Mouse (Mus musculus): ENCODE measurements around the gene A3galt2.
A peak's percentile ranks its signal among the peaks of the same experiment; 100 is the strongest.

The A3galt2 gene

DNA sequence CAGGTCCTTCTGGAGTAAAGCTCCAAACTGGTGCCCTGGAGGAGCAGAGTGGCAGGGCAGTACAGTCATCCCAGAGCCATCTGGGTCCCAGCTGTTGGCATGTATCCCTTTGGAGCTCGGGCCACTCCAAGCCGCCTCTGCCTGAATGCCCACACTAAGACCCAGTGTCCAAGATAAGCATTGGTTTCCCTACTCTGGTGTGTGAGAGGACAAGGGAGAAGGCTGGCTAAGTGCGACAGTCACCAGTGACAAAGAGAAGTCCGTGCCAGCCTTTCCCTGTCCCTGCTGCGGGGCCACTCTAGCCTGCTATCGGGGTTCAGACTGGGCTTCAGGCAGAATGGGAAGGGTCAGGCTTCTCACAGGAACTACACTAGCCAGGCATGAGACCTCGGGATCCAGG, 736 bp downstream of the A3galt2 start:
- DNase-seq (ENCODE audit: low read depth, low spot score) = no peak

DNA sequence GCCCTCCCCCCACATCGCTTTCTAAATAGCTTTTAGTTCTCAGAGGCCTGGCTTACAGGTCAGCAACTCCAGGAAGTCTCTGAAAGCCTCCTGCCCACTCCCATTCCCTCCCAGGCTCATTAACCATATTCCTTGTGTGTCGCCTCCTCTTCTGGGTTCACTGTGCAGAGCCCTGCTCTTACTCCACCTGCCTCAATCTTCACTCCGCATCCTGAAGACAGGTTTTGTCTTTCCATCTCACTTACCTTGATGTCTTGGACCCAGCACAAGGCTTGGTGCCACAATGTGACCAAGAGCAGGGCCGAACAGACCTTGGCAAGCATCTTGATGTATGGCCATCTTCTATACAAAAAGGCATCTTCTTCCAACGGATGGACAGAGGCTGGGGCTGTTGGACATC, 4.0 kb downstream of the A3galt2 start:
- DNase-seq (ENCODE audit: low read depth, low spot score) = no peak

DNA sequence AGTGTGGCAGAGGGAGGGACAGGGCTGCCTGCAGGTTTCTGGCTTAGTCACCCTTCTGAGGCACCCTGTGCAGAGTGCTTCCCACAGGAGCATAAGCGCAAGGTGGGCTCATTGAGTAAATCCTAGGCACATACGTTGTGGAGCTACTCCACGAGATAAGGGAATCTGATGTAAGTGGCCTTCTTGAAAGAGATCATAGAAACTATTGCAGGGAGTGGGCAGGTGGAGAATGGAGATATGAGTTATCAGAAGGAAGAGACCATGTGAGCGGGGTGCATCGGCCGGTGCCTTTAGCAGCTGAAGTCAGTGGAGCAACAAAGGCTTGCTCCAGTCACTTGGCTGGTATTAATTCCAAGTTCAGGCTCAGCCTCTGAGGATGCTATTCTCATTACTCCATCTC, 4.9 kb downstream of the A3galt2 start:
- DNase-seq (ENCODE audit: low read depth, low spot score) = no peak

DNA sequence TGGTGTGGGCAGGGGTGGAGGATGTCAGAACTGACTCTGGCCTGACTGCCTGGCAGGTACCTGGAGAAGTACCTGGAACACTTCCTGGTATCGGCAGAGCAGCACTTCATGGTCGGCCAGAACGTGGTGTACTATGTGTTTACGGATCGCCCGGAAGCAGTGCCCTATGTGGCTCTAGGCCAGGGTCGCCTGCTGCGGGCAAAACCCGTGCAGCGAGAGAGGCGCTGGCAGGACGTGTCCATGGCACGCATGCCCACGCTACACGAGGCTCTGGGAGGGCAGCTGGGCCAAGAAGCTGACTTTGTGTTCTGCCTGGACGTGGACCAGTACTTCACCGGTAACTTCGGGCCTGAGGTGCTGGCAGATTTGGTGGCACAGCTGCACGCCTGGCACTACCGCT, 11.8 kb downstream of the A3galt2 start:
- no peak for DNase-seq (ENCODE audit: low read depth, low spot score)

DNA sequence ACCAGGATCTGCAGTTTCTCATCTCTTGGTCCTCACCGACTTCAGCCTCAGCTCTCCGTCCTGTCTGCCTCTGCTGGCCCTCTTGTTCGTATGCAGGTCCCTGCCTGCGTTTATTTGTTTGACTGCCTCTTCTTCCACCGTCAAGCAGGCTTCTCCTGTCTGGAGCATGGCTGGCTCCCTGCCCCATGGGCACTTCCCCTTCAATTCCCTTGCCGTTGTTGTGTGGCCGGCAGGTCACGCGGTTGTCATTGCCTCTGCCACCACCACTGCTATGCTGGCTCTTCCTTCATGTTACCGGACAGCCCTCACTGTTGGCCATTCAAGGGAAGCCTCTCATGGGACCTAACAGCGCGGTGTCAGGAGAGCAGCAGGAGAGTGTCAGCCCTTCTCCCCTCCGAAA, 13.0 kb downstream of the A3galt2 start:
- DNase-seq (ENCODE audit: low read depth, low spot score) = no peak

DNA sequence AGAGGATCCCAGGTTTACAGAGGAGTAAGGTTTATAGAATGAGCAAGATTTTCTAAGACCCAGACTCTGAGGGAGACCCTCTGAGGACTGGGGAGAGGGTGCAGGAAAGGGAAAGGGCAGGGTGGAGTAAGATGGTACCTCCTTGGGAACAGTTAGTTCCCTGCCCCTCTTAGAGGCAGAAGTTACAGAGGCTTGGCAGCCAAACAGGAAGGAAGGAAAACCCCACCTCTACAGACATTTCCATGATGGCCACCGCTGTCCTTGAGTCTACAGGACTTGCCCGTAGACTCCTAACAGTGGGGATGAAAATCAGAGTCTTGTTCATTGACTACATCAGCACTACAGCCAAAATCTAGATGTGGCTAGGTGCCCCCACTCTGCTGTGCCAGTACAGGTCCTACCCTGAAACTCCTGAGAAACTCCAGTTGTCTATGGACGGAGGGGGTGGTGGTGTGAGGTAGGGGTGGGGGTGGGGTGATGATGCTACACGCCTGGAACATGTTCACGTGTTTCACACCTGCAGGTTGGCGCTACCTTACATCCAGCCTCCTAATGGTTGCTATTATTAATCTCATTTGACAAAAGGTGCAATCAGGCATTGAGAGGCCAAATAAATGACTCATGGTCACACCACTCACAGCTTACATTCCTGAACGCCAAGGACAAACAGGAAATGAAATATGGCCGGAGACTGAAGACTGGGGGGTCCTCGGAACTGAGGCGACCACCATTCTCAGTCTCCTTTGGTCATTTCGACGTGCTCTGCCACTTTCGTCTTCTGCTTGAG, 14.6 kb downstream of the A3galt2 start:
- no peak for DNase-seq (ENCODE audit: low read depth, low spot score)

DNA sequence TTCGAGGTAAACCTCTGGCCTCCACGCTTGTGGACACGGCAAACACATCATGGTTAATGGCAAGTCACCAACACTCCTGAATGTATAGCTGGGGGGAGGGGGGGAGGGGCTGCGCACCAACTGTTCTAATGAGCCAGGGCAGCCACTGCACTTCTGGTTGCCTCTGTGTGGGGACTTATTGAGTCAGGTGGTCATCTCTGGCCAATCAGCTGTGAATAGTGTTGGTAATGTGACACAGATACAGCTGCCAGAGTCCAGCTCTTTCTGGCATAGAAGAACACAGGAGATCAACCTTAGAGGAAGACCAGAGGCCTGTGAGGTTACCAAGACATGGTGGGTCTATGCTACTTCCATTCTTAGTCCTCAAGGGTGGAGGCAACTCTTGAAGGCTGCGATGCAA, 15.5 kb downstream of the A3galt2 start:
- no peak for DNase-seq (ENCODE audit: low read depth, low spot score)

DNA sequence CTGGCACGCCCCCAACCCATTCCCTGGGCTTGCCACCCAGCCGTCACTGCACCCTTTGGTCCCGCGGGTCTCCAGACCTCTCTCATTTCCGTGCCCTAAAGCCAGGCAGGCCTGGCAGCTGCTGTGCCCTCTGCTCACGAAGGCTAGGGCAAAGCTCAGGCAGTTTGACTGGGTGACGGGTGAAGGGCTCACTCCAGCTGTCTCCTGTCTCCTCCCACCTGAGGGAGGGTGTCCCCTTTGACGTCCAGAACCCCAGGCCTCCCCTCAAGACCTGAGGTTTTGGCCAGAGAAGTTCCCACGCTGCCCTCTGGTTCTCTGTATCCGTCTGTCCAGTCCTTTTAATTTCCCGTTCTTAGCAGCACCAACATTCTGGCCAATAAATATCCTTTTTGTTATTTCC, 18.7 kb downstream of the A3galt2 start:
- no peak for DNase-seq (ENCODE audit: low read depth, low spot score)

DNA sequence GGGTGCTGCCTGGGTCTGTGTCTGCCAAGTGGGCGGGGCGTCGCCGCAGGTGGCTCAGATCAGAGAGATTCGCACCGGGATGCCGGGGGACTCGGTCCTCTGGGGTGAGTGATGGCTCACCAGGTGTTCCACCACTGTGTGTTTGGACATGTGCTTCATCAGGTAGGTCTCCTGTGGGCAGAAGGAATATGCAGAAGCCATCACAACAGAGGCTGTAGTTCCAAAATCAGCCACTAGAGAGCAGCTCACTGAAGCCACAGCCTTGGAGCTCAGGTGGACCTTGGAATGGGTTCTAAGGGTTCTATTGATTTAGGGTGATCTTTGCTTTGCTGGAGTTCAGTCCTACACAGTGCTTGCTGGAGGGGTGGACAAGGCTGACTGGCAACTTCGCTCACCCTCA, 19.3 kb downstream of the A3galt2 start:
- no peak for DNase-seq (ENCODE audit: low read depth, low spot score)

DNA sequence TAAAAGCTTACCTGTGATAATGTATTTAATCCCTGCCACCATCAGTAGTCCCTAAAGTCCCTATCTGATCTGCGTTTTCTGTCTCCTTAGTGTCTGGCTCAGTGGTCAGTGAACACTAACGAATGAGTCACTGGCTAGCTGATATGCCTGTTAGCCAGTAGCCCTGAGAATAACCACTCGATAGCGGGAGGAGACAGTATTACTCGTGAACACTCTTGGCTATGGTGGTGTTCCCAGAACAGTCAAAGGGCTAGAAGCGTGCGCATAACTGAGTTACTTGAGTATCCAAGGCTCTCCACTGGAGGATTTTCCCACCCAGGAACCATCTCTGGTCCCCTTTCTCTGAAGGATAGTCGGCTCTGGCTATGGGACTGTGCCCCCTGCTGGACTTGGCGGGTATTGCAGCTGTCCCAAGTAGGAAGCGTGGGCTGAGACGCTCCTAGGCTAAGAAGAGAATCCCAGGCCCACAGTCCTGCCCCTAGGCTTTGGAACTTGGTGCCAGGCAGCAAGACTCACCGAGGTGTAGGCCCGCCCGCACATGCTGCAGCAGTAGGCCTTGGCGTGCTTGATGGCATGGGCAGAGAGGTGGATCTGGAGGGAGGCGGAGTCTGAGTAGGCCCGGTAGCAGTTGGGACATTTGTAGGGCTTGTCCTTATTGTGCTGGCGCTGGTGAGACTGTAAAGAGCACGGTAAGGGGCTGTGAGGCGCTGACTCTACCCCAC, 21.6 kb downstream of the A3galt2 start:
- peak; percentile 40 for DNase-seq (ENCODE audit: low read depth, low spot score)

DNA sequence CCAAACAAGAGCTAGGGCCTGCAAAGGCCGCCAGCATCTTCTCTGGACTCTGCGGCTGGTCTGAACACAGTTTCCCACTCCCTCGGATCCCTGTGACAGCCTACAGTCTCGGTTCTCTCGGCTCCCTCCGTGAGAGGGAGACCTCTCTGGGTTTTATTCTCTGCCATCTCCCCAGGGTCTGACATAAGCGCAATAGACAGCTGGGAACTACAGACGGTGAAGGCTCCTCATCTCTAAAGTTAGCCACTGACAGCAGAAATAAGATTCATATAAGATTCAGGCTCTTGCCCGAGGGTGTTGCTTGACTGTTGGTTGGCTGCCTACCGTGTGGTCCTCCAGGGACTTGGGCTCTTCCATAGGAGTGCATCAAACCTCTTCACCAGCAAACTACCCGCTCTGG, 22.4 kb downstream of the A3galt2 start:
- DNase-seq (ENCODE audit: low read depth, low spot score) = no peak

DNA sequence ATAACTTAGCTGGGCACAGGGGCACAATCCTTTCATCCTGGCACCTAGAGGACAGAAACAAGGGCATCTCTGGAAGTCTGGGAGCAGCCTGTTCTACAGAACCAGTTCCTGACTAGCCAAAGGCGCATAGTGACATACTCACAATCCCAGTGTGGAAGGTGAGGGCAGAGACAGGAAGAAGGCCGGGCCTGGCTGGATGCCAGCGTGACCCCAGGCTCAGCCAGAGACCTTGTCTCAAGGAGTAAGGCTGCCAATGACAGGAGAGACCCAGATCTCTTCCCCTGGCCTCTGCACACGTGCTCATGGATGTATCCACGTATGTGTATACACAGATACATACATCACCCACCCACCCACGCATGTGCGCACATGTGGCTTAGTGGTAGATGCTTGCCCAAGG, 26.9 kb downstream of the A3galt2 start:
- no peak for DNase-seq (ENCODE audit: low read depth, low spot score)

DNA sequence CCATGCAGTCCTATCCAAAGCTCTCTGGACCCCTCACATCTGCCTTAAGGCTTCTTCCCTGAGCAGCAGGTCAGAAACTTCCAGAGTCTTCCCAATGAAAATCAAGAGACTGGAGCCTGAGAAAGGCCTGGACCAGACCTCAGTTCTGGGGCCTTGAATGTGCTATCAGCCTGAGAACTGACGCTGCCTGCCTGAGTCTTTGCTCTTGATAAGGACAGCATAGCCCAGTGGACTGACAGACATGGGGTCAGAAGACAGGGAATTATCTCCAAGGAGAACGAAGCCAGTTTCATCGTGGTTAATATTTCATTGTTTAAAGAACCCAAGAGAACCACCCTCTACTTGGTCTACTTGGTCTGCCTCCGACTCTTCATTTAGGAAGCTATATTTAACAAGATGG, 27.5 kb downstream of the A3galt2 start:
- DNase-seq (ENCODE audit: low read depth, low spot score) = no peak

DNA sequence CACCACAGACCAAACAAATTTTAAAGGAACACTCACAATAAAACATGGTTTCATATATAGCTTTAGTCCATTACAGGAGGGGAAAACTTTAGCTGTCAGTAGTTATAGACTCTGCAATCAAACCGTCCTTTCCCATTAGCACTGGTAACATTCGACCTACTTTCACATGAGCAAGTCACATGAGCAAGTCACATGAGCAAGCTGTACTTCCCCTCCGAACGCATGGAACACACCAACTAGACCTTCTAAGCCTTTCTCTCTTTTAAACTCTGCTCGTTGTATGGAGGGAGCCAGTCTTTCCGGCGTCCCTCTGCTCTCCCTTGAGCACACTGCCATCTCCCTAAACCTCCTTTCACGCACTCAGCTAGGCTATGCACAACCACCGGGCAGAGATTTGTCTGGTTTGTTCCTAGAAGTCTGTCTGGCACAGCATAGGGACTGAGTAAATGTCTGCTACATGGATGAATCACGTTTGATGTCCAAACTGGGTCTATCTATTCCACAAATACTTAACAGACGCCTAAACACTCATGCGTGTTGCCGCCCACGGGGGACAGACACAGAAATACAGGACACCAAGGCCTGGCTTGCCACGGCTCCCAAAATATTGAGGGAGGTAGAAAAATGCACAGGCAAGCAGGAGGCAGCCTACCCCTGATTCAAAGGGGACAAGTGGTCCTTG, 29.9 kb downstream of the A3galt2 start:
- DNase-seq (ENCODE audit: low read depth, low spot score) = no peak

DNA sequence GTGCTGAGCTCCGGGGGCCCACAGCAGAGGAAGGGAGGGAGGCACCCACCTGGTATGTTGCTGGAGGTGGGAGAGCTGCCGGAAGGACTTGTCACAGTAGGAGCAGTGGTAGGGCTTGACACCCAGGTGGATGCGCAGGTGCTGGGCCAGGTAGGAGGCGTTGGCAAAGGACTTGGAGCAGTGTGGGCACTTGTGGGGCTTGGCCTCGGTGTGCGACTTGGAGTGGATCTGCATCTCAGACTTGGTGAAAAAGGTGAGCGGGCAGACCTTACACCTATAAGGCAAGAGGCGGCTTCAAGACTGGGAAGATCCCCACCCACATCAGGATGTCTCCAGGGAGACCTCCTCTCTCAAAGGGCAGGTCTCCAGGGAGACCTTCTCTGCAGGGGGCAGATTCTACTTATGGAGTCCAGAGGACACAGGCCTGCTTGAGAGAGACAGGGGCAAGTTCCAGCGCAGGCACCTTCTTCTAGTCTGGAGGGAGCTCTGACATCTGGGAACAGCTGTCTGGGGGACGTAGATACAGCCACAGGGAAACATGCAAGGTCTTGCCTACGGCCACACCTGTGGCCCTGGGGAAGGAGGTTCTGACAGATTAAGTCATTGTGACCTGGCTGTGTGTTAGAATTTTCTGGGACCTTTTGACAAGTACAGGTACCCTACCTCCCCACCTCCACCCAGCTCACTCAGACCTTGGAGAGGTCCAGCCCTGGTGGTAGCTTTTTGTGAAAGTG, 30.9 kb downstream of the A3galt2 start:
- DNase-seq (ENCODE audit: low read depth, low spot score) = no peak

DNA sequence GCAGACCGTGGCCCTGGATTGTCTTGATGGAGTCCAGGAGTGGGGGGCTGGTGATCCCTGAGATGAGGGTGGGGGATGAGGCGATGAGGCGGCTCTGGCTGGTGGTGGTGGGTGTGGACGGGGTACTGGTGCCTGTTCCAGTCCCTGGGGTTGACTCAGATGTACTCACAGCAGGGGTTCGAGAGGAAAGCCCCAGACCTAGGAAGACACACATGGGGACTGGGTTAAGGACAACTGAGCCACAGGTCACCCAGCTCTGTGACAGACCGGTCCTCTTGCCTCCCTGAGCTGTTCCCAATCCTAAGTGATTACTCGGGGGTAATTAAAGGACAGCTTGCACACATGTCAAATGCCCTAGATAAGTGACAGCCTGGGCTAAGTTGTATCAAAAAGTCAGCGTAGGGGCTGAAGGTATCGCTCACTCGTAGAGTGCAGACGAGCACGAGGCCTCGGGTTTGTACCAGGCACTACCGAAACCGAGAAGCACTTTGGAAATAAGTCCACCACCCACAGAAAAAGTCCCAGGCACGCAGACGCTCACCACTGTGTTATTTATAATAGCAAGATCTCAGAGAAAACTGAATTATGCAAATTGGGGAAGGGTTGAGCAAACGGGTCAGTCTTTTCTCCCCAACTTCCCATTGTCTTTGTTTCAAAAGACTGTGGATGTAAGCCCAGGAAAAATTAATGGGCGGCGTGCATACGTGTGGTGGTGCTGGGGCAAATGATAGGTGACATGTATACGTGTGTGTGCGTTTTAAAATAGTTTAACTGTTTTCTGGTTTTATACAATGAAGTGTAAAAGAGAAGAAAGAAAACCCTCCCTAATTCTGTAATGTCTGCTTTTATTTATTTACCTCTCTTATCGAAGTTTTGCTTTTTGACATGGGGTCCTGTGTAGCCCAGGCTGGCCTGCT, 32.1 kb downstream of the A3galt2 start:
- DNase-seq (ENCODE audit: low read depth, low spot score) = no peak

DNA sequence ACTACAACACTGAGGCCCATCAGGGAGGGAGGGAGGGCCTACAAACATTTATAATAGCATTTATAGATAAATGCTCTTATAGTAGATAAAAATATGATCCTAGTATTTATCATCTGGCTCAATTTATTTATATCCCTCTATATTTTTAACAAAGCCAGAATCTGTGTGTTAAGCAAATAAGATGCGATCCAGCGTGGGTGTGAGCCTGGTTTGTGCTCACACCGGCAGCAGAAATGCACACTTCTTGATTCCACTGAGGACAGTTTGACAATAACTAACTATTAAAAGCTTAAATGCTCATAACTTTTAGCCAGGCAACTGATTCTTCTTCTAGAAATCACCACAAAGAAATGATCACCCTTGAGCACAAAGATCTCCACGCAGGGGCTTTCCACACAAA, 32.9 kb downstream of the A3galt2 start:
- DNase-seq (ENCODE audit: low read depth, low spot score) = no peak

DNA sequence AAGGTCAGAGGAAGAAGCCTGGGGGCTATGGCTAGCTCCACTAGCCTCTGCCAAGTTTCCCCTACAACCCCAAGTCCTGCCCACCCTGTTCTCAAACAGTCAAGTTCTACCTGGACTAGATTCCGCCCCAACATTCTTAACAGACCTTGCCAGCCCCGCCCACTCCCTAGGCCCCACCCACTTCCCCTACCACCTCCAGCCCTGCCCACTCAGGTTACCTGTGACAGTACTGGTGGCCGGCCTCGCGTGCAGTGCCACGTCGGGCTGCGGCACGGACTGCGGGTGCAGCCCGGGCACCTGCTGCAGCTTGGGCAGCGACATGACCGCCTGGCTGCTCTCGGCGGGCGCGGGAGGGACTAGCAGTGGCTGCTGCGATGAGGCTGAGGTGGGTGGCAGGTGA, 34.5 kb downstream of the A3galt2 start:
- DNase-seq (ENCODE audit: low read depth, low spot score) = no peak

DNA sequence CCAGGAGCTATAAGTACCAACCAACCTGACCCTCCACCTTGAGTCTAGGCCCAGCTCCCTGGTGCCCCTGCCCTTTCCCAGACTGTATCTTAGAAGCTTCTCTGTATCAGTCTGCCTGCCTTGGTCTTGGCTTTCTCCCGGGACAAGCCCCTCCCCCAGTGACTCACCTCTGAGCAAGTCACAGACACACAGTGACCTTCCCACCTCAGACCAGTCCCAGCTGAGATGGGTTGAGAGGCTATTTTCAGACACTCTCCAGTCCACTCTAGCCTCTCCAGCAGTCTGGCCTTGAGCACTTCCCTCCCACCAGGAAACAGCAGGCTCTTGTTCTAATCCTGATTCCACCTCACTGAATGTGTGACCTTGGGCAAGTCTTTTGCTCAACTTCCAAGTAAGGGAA, 38.5 kb downstream of the A3galt2 start:
- DNase-seq (ENCODE audit: low read depth, low spot score) = no peak

DNA sequence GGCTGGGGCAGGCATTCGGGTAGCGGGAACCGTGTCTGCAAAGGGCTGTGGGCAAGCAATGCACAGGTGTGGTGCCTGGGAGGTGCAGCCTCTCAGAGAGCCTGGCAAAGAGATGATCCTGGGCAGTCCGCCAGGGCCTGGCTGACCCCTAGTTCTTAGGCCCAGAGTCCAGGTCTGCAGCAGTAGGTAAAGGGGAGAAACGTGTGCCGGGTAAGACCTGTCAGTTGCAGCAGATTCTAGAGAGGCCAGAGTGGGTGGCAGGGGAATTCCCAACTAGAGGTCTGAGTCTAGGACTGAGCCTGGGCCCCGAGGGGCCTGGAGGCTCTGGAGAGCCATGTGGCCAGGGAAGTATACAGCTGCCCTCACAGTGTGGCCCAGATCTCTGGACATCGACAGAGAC, 39.0 kb downstream of the A3galt2 start:
- DNase-seq (ENCODE audit: low read depth, low spot score) = no peak

DNA sequence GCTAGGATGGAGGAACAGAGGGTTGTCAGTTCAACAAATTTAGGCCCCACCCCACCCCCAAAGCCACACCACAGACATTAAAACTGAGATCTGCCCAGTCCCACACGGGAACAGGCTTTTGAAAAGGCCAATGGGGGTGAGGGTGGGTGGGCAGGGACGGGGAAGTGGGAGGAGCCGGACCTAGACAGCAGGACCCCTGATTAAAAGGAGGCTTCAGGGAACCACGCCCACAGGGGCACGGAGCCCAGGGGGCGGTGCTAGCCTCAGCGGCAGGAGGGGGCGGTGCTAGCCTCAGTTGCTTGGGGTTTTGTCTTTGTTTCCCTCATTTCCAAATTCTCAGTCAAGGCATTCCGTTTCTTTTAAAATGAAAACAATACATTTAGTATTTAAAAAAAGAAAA, 40.4 kb downstream of the A3galt2 start:
- DNase-seq (ENCODE audit: low read depth, low spot score) = no peak
